Mouse (Mus musculus) CD4-positive, CD25-positive, alpha-beta regulatory T cell, adult 4 months (primary cell): ENCODE data around the gene Adam15. TPM values are rescaled to one million over a fixed set of nuclear protein-coding genes. Genes with fewer than 3 reads are reported as not detected.
A peak's percentile ranks its signal among the peaks of the same experiment; 100 is the strongest.

Experiments used
- ATAC-seq: one replicate; pipeline ENCODE4 v1.8.0; 2017
- polyA plus RNA-seq, 2 experiments: library from polyadenylated mRNA; unstranded; fragments of 100-300 nt; shearing (Covaris generic); gene quantifications; one replicate each; pipeline ENCODE4 v1.2.1; 2017

Adam15 gene
- polyA plus RNA-seq, 2 experiments from 2014 or later: 8.5 to 13.3 TPM

- ATAC-seq: peak; percentile 40
These were observed 28.3 kb downstream of the Adam15 start for GRCm38 (mm10) chr3:89321183-89322130.

GRCm38 (mm10) chr3:89320581-89321182, 29.1 kb downstream of the Adam15 start:
- no peak for ATAC-seq

GRCm38 (mm10) chr3:89319591-89320350, 30.0 kb downstream of the Adam15 start:
- no peak for ATAC-seq

GRCm38 (mm10) chr3:89318971-89319590, 30.7 kb downstream of the Adam15 start:
- no peak for ATAC-seq

- ATAC-seq: no peak
These were observed 31.5 kb downstream of the Adam15 start for GRCm38 (mm10) chr3:89318316-89318715.

- ATAC-seq: no peak
These were observed 32.5 kb downstream of the Adam15 start for GRCm38 (mm10) chr3:89317246-89317645.

- peak; percentile 60 for ATAC-seq
These were observed 33.0 kb downstream of the Adam15 start for GRCm38 (mm10) chr3:89316833-89317232.

- ATAC-seq: no peak
These were observed 33.6 kb downstream of the Adam15 start for GRCm38 (mm10) chr3:89315930-89316831.

GRCm38 (mm10) chr3:89315195-89315929, 34.4 kb downstream of the Adam15 start:
- ATAC-seq: no peak

- ATAC-seq: no peak
These were observed 35.0 kb downstream of the Adam15 start for GRCm38 (mm10) chr3:89314791-89315190.

- no peak for ATAC-seq
These were observed 35.5 kb downstream of the Adam15 start for GRCm38 (mm10) chr3:89314340-89314739.

GRCm38 (mm10) chr3:89308089-89308488, 41.7 kb downstream of the Adam15 start:
- peak; percentile 71 for ATAC-seq

GRCm38 (mm10) chr3:89305551-89306325, 44.1 kb downstream of the Adam15 start:
- no peak for ATAC-seq

- no peak for ATAC-seq
These were observed 44.7 kb downstream of the Adam15 start for GRCm38 (mm10) chr3:89305105-89305504.

GRCm38 (mm10) chr3:89304440-89304839, 45.4 kb downstream of the Adam15 start:
- ATAC-seq: no peak

- no peak for ATAC-seq
These were observed 49.3 kb downstream of the Adam15 start for GRCm38 (mm10) chr3:89300514-89300913.

GRCm38 (mm10) chr3:89300071-89300470, 49.7 kb downstream of the Adam15 start:
- no peak for ATAC-seq

- ATAC-seq: peak; percentile 67
These were observed 50.3 kb downstream of the Adam15 start for GRCm38 (mm10) chr3:89299499-89299898.

- no peak for ATAC-seq
These were observed 50.9 kb downstream of the Adam15 start for GRCm38 (mm10) chr3:89298908-89299307.
